Mouse (Mus musculus) kidney, adult 9 months (tissue): Measurements from ENCODE around the gene Vmn1r143.
"Not testable (repeated sequence)": the region's sequence is repeated elsewhere in the genome, so short reads cannot be mapped to it uniquely, and the experiment has no call there.

Source experiments
- DNase-seq: peaks from one replicate; pipeline ENCODE4 v3.0.0; 2022

Gene Vmn1r143

GRCm38 (mm10) chr7:22189077-22189476 lies at the start of gene Vmn1r143:
Gene Vmn1r143 (plus strand): TSS chr7:22189377.
- not testable (repeated sequence) for DNase-seq

DNA sequence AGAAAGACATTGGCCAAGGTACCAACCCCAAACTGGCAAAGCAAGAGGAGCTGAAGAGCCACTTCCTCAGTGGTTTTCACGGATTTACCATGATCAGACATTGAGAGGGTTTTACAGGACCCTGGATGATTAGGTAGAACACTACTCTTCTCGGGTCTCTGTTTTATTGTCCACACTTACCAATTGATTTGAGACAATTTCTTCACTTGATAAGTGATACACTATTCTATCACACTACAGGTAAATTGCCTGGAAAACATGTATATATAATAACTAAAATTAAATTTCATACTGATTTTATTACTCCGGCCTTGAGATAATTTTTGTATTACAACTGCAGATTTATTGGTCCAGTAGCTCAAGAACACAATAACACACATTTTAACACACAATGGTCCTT lies 25.2 kb upstream of the Vmn1r143 start, which contains the start of gene Vmn1r142:
TSS of gene Vmn1r142 (minus strand) at position 101 of the 400 bp plus-strand sequence.
- not testable (repeated sequence) for DNase-seq

DNA sequence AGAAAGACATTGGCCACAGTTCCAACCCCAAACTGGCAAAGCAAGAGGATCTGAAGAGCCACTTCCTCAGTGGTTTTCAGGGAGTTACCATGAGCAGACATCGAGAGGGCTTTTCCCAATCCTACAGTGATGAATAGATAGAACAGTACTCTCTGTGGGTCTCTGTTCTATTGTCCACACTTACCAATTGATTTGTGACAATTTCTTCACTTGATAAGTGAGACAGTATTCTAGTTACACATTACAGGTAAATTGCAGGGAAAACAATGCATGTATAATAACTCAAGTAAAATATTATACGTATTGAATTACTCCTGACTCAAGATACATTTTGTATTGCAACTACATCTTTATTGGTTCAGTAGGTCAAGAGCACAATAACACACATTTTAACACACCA lies 12.0 kb downstream of the Vmn1r143 start, which contains the start of gene Gm8653:
TSS of gene Gm8653 (minus strand) at position 101 of the 400 bp plus-strand sequence.
- DNase-seq, result not testable (repeated sequence)

- DNase-seq, result not testable (repeated sequence)
Measured at GRCm38 (mm10) chr7:22229384-22229783, 40.2 kb downstream of the Vmn1r143 start, which contains the start of gene Gm8453. Gene Gm8453 (minus strand): TSS chr7:22229484.
